Mouse (Mus musculus) small intestine, adult 2 months (tissue): ENCODE results near the gene Zfp697.

ENCODE experiments used
- CTCF ChIP-seq: fragments of 200-500 bp; IDR thresholded peaks from 2 replicates; pipeline ENCODE4 v1.5.1; 2012; ENCODE audit warnings: low read depth, mild to moderate bottlenecking, control low read depth, inconsistent platforms, low read length, moderate library complexity, mixed read lengths; ENCODE audit not compliant: insufficient replicate concordance, insufficient read length; ENCODE audit errors: extremely low read depth
- POLR2A ChIP-seq: fragments of 200-500 bp; IDR thresholded peaks from 2 replicates; pipeline ENCODE4 v1.6.1; 2012; ENCODE audit warnings: low read depth, mild to moderate bottlenecking, control low read depth, inconsistent platforms, low read length, moderate library complexity

DNA sequence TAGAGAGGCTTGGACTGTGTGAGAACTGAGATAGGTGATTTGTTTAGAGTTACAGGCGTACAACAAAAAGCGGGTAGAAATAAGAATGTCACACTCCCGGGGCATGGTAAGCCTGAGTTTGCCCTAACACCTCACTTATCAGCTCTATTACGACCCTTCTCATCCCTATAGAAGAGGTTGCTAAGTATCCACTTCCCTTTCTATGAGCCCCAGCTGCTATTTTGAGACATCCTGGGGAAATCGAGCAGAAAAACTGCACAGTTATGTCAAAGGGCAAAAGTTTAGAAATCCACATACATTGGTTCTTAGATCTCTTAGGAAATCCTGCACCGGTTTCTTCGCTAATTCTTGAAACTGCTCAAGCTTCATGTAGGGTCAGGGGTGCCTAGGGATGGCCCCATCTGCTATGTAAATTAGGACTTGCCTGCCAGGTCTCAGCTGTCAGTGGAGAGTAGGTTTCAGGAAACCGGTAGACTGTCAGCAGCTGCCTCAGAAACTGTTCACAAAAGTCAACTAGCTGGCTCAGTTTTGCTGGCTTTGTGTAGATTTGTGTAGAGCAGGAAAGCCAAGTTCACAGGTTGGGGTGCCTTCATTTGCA, 46.8 kb downstream of the Zfp697 start:
- TF ChIP-seq CTCF: no peak
- no peak for TF ChIP-seq POLR2A
